Mouse (Mus musculus) G1E (cell line): ENCODE data around the gene Fam166a.

ENCODE experiments used
- CTCF ChIP-seq: IDR thresholded peaks from 2 replicates; pipeline ENCODE4 v1.5.1; 2012; ENCODE audit warnings: low read depth, low read length, inconsistent platforms, mixed read lengths
- GATA1 ChIP-seq: IDR thresholded peaks from 2 replicates; pipeline ENCODE4 v1.6.1; 2012; ENCODE audit warnings: borderline replicate concordance, low read length, inconsistent platforms, mixed read lengths
- GATA2 ChIP-seq: IDR thresholded peaks from 2 replicates; pipeline ENCODE4 v1.6.1; 2012; ENCODE audit warnings: low read depth, low read length, inconsistent platforms, borderline replicate concordance
- TAL1 ChIP-seq: conservative IDR thresholded peaks from 2 replicates; pipeline ENCODE4 v1.6.1; 2012; ENCODE audit warnings: low read depth, low read length, inconsistent platforms, mixed read lengths

GRCm38 (mm10) chr2:25263623-25264285, 45.2 kb downstream of the Fam166a start:
- no peak for TF ChIP-seq CTCF
- TF ChIP-seq TAL1, result no peak
- TF ChIP-seq GATA1, result no peak
- TF ChIP-seq GATA2, result no peak
